Mouse (Mus musculus): ENCODE results near the gene Chrm4. TPM values are rescaled to one million over a fixed set of nuclear protein-coding genes. Genes with fewer than 3 reads are reported as not detected.

Chrm4 gene
- polyA plus RNA-seq, 1 experiment from 2014 or later = 0.57 TPM

- H3K4me2 ChIP-seq = no peak overlapping the region
- WGBS = 98% methylated on average over 2 of the region's 2 CpGs
- H3K4me3 ChIP-seq = no peak overlapping the region
- H3K4me1 ChIP-seq = peaks cover 5% of the 10 kb centered on the region; the same call in 1 of the 2 replicates
- H3K9me3 ChIP-seq = no peaks in the 10 kb centered on the region
- H3K36me3 ChIP-seq (replicated peaks) = peaks cover 5% of the 10 kb centered on the region; the same call in 1 of the 2 replicates
- H3K27me3 ChIP-seq (replicated peaks) = no peaks in the 10 kb centered on the region
- no peak for ATAC-seq (replicated peaks)
- no peak overlapping the region for H3K27ac ChIP-seq
- no peak overlapping the region for H3K9ac ChIP-seq
Measured at GRCm38 (mm10) chr2:91906141-91906540, 20.9 kb upstream of the Chrm4 start.

- no peak overlapping the region for H3K9ac ChIP-seq
- no peak overlapping the region for H3K4me2 ChIP-seq
- no peaks in the 10 kb centered on the region for H3K9me3 ChIP-seq
- ATAC-seq (replicated peaks) = no peak
- H3K27ac ChIP-seq = no peak overlapping the region
- peaks cover 38% of the 10 kb centered on the region for H3K36me3 ChIP-seq (replicated peaks)
- no peak overlapping the region for H3K4me3 ChIP-seq
- no peaks in the 10 kb centered on the region for H3K4me1 ChIP-seq
- no peaks in the 10 kb centered on the region for H3K27me3 ChIP-seq (replicated peaks)
- 82% methylated on average over 3 of the region's 3 CpGs for WGBS
Measured at GRCm38 (mm10) chr2:91912616-91913015, 14.4 kb upstream of the Chrm4 start.

GRCm38 (mm10) chr2:91913328-91914110, 13.5 kb upstream of the Chrm4 start:
- no peaks in the 10 kb centered on the region for H3K27me3 ChIP-seq (replicated peaks)
- no peak for ATAC-seq (replicated peaks)

GRCm38 (mm10) chr2:91916346-91916977, 10.6 kb upstream of the Chrm4 start:
- Histone ChIP-seq H3K27ac (no peak overlapping the region), H3K27me3 (replicated peaks) (peaks cover 14% of the 10 kb centered on the region), H3K4me1 (peaks cover 6% of the 10 kb centered on the region), H3K9ac (no peak overlapping the region), H3K4me2 (no peak overlapping the region), H3K36me3 (replicated peaks) (peaks cover 47% of the 10 kb centered on the region), H3K9me3 (no peaks in the 10 kb centered on the region), H3K4me3 (no peak overlapping the region)
- 91% methylated on average over 7 of the region's 7 CpGs for WGBS
- no peak for ATAC-seq (replicated peaks)

More at GRCm38 (mm10) chr2:91913328-91914110, 13.5 kb upstream of the Chrm4 start:
- H3K9ac ChIP-seq = no peak overlapping the region
- no peaks in the 10 kb centered on the region for H3K9me3 ChIP-seq
- H3K27ac ChIP-seq = no peak overlapping the region
- no peak overlapping the region for H3K4me3 ChIP-seq
- 91% methylated on average over 7 of the region's 7 CpGs for WGBS
- peaks cover 45% of the 10 kb centered on the region for H3K36me3 ChIP-seq (replicated peaks)
- H3K4me2 ChIP-seq = no peak overlapping the region
- H3K4me1 ChIP-seq = no peaks in the 10 kb centered on the region

- peaks cover 12% of the 10 kb centered on the region for H3K4me1 ChIP-seq
- no peak for ATAC-seq (replicated peaks)
- no peak overlapping the region for H3K27ac ChIP-seq
- H3K4me3 ChIP-seq = no peak overlapping the region
- H3K4me2 ChIP-seq = no peak overlapping the region
- no peaks in the 10 kb centered on the region for H3K9me3 ChIP-seq
- H3K9ac ChIP-seq = no peak overlapping the region
- WGBS = 92% methylated on average over 7 of the region's 7 CpGs
- H3K36me3 ChIP-seq (replicated peaks) = peaks cover 40% of the 10 kb centered on the region
- peaks cover 21% of the 10 kb centered on the region for H3K27me3 ChIP-seq (replicated peaks)
Measured at GRCm38 (mm10) chr2:91917096-91917495, 10.0 kb upstream of the Chrm4 start.

- H3K4me2 ChIP-seq = no peak overlapping the region
- H3K27ac ChIP-seq = no peak overlapping the region
- 83% methylated on average over 4 of the region's 4 CpGs for WGBS
- H3K4me1 ChIP-seq = peaks cover 27% of the 10 kb centered on the region
- peaks cover 49% of the 10 kb centered on the region for H3K27me3 ChIP-seq (replicated peaks)
- ATAC-seq (replicated peaks) = no peak
- no peak overlapping the region for H3K9ac ChIP-seq
- peaks cover 25% of the 10 kb centered on the region for H3K36me3 ChIP-seq (replicated peaks)
- no peak overlapping the region for H3K4me3 ChIP-seq
- H3K9me3 ChIP-seq = no peaks in the 10 kb centered on the region
Measured at GRCm38 (mm10) chr2:91920130-91920529, 6.9 kb upstream of the Chrm4 start.

GRCm38 (mm10) chr2:91921181-91921789, 5.8 kb upstream of the Chrm4 start:
- ATAC-seq (replicated peaks) = peak; percentile 27

GRCm38 (mm10) chr2:91921790-91922570, 5.1 kb upstream of the Chrm4 start:
- Histone ChIP-seq H3K4me1 (peaks cover 27% of the 10 kb centered on the region), H3K27ac (no peak overlapping the region), H3K4me2 (peak overlapping the region; percentile 95), H3K4me3 (peak overlapping the region; percentile 73), H3K9ac (peak overlapping the region; percentile 52), H3K9me3 (no peaks in the 10 kb centered on the region), H3K36me3 (replicated peaks) (peaks cover 20% of the 10 kb centered on the region), H3K27me3 (replicated peaks) (peaks cover 56% of the 10 kb centered on the region)
- under 1% methylated on average over 64 of the region's 64 CpGs for WGBS
- ATAC-seq (replicated peaks) = peak; percentile 69

More at GRCm38 (mm10) chr2:91921181-91921789, 5.8 kb upstream of the Chrm4 start:
- Histone ChIP-seq H3K9ac (peak overlapping the region; percentile 52), H3K4me3 (peak overlapping the region; percentile 73), H3K4me1 (peaks cover 27% of the 10 kb centered on the region), H3K27ac (no peak overlapping the region), H3K9me3 (no peaks in the 10 kb centered on the region), H3K4me2 (peak overlapping the region; percentile 95), H3K27me3 (replicated peaks) (peaks cover 56% of the 10 kb centered on the region), H3K36me3 (replicated peaks) (peaks cover 25% of the 10 kb centered on the region)
- 6% methylated on average over 31 of the region's 31 CpGs for WGBS

- Histone ChIP-seq H3K36me3 (replicated peaks) (peaks cover 15% of the 10 kb centered on the region), H3K9ac (no peak overlapping the region), H3K4me3 (peak overlapping the region; percentile 73), H3K27ac (no peak overlapping the region), H3K4me1 (peaks cover 27% of the 10 kb centered on the region), H3K27me3 (replicated peaks) (peaks cover 56% of the 10 kb centered on the region), H3K4me2 (peak overlapping the region; percentile 95), H3K9me3 (no peaks in the 10 kb centered on the region)
- 2% methylated on average over 37 of the region's 37 CpGs for WGBS
- ATAC-seq (replicated peaks) = 0 out of 2 replicates have a peak, but pooled peaks have one; percentile 3
Measured at GRCm38 (mm10) chr2:91922586-91923414, 4.2 kb upstream of the Chrm4 start.

- WGBS = 2% methylated on average over 54 of the region's 54 CpGs
- peaks cover 27% of the 10 kb centered on the region for H3K4me1 ChIP-seq
- no peak overlapping the region for H3K9ac ChIP-seq
- peak overlapping the region; percentile 24 for H3K4me3 ChIP-seq
- no peaks in the 10 kb centered on the region for H3K9me3 ChIP-seq
- H3K4me2 ChIP-seq = peak overlapping the region; percentile 95
- no peak overlapping the region for H3K27ac ChIP-seq
- peaks cover 8% of the 10 kb centered on the region; the same call in 1 of the 2 replicates for H3K36me3 ChIP-seq (replicated peaks)
- H3K27me3 ChIP-seq (replicated peaks) = peaks cover 56% of the 10 kb centered on the region
- no peak for ATAC-seq (replicated peaks)
Measured at GRCm38 (mm10) chr2:91923415-91924337, 3.4 kb upstream of the Chrm4 start.
